Mouse (Mus musculus): ENCODE results near the gene Gm26657.

Gene Gm26657

DNA sequence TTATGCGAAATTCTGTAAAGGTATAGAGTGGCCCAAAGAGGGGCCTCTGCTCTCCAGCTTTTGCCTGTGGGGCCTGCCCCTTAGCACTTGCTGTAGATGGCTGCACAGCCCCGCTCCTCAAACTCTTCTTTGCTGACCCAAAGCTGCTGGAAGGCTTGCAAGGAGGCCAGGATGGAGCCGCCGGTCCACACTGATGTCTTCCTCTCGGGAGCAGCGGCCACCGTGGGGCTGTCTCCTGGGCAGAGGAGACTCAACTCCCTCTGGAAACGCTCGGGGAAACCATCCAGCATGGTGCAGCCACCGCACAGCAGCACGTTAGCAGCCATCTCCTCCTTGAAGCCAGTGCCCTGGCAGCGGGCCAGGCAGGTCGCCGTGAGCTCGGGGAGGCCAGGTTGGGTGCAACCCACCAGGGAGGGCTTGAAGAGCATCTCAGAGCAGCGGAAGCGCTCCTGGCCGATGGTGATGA, at the start of gene Gm26657:
Gene Gm26657, plus strand, starts transcription at position 51 of the 466 bp plus-strand sequence.
- DNase-seq (ENCODE audit: low read depth, low spot score), result no peak

DNA sequence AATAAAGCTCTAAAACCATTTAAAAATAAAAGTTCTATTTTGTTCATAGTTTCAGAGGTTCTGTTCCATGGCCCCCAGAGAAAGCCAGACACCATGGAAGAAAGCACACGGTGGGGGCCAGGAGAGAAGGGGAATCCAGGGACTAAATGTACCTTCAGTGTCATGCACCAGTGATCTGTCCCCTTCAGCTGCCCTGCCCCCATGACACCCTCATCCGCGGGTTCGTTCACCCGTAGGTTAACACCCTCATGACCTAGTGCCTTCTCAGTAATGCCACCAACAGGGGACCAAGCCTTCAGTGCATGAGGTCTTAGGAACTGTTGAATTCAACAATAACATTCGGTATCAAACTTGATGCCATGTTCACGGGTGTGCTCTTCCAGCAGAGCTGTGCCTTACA, 43.5 kb upstream of the Gm26657 start:
- no peak for DNase-seq (ENCODE audit: low read depth, low spot score)

DNA sequence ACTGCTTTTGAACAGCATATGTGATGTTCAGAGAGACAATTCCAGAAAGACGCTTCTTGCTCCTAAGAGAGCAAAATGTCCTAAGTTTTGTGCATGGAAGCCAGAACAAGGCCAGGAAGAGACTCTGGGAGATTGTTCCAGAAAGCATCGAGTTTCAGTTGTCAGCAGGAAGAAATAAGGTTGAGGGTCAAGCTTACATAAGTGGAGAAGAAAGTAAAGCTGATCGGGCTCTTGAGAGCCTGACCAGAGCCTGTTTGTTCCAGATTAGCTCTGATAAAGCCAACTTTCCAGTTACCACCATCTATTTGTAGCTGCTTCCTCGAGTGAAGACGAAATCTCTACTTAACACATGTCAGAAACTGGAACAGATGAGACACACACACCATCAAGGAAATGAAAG, 41.2 kb upstream of the Gm26657 start:
- DNase-seq (ENCODE audit: low read depth, low spot score), result no peak

DNA sequence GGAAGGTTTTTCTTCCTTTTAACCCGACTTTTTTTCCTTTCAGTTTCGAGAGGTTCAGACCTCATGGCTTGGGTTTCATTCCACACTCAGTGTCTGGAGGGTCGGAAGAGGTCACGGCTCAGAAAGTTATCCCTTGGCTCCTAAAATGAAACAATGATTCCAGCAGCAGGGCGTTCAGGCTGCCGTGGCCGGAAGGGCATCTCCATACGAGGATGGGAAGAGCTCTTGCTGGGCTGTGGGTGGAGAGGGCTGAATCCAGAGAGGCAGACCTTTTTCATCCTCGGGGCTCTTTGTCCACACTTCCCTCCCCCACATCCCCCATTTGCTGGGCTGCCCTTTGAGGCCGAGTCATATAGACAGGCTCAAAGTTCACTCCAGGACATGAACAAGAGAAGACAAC, 37.6 kb upstream of the Gm26657 start:
- DNase-seq (ENCODE audit: low read depth, low spot score), result peak; percentile 23

DNA sequence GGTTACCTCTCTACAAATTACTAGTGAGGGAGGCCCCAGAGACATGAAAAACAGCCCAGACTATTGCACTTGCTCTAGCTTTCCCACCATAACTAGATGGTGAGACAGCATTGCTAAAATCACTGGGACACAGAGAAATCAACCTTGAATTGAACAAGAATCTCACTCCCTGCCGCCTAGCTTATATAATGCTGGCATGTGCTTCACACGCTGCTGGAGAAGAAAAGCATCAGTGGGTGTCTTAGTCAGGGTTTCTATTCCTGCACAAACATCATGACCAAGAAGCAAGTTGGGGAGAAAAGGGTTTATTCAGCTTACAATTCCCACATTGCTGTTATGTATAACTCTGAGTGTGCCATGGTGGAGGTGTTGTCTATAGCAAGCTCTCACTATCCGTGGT, 26.7 kb upstream of the Gm26657 start:
- DNase-seq (ENCODE audit: low read depth, low spot score), result no peak

DNA sequence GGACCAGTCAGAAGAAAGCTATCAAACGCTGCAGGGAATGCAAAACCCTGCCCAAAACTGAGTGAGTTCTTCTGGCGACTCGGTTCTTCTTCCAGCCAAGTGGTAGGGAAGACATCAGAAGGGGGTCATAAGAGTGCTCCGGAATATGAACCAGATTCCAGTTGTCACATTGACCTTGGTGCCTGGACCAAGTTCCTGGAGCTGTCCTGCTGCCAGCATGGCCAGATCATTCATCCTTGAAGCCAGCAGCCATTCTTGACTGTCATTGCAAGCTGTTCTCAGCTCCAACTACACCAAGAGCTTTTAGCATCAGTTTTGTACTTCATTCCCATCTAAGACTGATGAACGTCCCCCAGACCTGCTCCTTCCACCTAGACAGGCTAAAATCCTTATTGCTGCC, 23.1 kb upstream of the Gm26657 start:
- DNase-seq (ENCODE audit: low read depth, low spot score), result no peak

DNA sequence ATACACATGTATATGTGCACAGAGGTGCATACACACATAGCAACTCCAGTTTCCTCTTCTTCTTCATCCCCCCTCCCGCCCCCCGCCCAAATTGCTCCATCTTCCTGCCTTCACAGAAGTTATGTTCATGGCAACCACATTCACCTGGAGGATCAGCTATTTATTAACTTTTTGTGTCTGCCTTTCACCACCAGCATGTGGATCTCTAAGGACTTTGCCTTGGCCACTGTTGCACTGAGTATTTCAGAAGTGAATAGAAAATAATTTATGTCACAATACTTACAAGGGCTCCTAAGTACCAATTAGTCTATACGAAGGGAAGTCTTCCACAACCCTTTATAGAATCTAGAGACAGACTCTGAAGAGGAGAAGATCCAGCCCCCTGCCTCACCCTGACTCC, 21.9 kb upstream of the Gm26657 start:
- DNase-seq (ENCODE audit: low read depth, low spot score), result no peak

DNA sequence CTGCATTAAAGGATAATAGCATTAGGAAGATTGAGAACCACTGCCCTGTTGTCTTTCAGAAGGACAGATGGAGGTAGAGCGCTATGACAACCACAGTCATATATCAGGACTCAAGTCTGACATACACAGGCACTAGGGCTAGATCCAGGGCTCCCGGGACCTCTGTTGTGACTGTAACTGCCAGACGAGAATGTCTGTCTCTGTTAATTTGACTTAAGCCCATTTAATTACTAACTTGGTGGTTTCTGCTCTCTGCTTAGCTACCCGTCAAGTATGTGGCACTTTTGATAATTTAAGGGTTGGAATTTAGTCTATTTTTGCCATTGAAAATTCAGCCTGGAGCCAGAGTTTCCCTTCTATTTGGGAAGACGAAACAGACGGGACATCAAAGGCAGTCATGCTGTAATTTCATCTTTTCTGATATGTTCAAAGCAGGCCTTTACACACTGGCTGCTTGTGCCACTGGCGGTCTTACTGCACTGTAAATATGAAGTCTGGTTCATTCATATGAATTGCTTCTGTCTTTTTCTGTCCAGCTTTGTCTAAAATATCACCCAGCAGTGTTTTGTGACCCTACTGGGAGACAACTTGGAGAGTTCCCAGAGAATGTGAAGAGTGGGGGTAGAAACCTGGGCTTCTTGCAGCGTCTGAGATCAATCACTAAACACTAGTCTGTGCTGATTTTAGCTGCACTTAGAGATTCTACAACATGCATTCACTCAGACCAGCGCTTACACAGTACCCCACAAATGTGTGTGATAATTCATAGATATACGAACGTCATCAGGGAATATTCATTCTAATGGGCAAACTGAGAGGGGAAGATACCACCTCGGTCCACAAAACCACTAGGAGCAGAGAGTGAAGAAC, 21.1 kb upstream of the Gm26657 start:
- DNase-seq (ENCODE audit: low read depth, low spot score), result no peak

DNA sequence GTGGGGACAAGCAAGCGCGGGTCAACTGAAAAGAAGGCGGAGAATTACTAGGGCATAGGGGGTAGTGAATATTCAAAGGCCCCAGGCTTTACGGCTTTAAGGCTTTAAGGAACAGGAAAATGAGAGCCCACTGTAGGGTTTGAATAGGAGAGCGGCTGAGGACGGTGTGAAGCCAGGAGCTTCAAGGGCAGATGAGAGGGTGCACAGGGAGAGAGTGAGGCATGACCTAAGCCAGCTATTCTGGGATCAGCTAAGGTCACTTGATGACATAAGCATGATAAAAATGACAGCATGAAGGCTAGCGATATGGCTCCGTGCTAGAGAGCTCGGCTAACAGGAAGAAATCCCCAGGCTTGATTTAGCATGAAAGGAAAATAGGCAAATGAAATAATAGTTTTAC, 20.4 kb upstream of the Gm26657 start:
- no peak for DNase-seq (ENCODE audit: low read depth, low spot score)

DNA sequence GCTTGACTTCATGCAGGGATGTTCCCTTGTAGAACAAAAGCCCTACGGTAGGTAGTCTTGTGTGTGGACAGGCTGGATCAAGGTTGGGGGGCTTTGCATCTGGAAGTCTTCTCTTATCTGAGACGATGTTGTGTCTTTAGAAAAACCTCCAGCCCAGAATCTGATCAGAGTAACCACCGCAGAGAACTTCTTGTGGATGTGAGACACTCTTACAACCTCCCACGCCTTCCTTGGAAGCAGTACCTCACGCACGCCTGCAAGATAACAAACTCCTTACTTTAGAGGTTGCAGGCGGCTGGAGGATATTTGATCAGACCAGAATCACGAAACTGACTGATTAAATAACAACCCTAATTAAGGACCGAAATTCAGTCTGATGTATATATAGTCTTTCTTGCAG, 19.5 kb upstream of the Gm26657 start:
- DNase-seq (ENCODE audit: low read depth, low spot score), result no peak

DNA sequence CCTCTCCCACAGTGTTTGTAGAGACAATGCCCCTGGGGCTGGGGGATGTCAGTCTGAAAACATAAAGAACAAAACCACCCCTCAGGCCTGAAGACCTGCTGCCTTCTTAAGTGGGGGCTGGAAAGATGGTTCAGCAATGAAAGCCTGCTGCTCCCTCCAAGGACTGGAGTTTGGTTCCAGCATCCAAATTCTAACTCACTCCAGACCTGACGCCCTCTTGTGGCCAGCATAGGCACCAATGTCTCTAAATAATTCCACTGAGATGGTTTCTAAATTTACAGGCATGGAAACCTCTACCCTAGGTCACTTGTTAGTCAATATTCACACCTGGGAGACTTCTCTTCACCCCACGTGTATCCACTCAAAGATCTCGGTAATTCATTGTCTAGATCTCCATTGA, 18.4 kb upstream of the Gm26657 start:
- peak; percentile 56 for DNase-seq (ENCODE audit: low read depth, low spot score)

DNA sequence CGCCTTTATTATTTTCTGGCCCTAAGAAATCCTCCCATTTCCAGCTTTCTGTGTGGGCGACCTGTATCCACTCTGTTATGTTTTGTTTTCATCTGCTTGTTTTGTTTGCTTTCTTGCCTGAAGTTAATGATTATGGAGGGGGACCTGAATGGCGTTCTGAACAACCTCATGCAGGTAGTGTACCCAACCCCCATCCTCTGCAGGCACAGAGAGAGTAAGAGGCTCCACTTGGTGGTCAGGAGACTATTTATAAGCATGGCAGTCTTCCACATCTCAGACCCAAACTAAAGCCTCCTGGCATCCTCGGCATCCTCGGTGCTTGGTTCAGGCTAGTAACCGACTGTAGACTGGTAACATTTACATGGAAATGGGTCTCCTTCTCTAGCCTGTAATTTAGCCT, 17.5 kb upstream of the Gm26657 start:
- no peak for DNase-seq (ENCODE audit: low read depth, low spot score)

DNA sequence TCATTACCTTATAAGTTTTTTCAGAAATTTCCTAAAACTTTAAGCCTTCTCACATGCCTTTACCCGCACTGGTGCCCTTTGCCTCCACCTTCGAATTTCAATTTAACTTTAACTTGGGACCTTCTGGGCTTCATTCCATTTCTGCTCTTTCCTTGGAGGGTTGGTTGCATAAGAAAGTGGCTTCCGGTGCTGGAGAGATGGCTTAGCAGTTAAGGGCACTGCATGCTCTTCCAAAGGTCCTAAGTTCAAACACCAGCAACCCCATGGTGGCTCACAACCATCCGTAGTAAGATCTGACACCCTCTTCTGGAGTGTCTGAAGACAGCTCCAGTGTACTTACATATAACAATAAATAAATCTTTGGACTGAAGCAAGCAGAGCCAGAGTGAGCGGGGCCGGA, 16.6 kb upstream of the Gm26657 start:
- DNase-seq (ENCODE audit: low read depth, low spot score), result no peak

DNA sequence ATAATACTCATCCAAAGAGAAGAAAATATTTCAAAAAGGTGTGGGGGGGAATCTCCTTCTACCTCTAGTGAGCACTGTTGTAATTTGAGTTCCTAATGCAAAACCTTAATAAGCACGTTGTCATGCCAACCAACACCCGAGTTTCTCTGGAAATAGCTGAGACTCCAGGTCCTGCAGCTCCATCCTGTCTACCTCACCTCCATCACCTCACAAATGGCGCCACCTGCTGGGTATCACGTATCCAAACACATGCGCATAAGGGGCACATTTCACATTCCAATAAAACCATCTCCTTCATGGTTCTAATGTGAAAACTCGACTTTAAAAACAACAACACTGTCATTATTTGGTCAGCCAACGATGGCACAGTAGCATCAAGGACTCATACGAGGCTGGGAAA, 14.0 kb upstream of the Gm26657 start:
- DNase-seq (ENCODE audit: low read depth, low spot score), result peak; percentile 70

DNA sequence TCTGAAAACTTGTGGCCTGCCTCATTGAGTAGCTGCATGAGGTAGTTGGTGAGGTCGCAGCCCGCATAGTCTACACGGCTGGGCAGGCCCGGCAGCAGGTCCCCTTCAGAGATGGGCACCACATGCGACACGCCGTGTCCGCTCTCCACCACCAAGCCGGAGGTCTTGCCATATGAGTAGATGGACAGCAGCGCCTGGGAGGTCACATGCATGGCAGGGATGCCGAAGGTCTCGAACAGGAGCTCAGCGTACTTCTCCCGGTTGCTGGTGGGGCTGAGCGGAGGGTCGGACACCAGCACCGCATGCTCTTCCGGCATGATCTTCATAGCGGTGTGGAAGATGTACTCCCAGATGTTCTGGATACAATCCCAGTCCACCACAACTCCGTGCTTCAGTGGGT, 741 bp downstream of the Gm26657 start:
- no peak for DNase-seq (ENCODE audit: low read depth, low spot score)

DNA sequence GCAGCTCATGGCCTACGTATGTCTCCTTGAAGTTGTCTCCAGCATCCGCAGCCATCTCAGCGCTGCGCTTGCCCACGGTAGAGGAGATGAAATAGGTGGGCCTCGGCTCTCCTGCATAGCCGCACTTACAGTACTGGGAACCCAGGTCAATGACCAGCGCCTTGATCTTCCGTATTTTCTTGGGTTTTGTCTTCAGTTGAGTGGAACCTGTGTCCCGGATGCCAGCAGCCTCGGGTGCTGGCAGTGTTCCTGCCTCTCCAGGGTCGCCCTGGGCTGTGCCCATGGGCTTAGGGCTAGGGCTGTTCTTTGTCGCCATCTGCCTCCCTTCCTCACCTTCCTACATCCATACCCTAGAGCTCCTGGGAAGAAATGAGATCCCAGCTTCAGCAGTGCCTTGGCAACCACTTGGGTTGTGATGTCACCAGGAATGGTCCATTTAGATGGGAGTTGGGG, 1.2 kb downstream of the Gm26657 start, which contains the start of gene Actl7b:
Gene Actl7b, minus strand, starts transcription at position 403 of the 453 bp plus-strand sequence.
- no peak for DNase-seq (ENCODE audit: low read depth, low spot score)

DNA sequence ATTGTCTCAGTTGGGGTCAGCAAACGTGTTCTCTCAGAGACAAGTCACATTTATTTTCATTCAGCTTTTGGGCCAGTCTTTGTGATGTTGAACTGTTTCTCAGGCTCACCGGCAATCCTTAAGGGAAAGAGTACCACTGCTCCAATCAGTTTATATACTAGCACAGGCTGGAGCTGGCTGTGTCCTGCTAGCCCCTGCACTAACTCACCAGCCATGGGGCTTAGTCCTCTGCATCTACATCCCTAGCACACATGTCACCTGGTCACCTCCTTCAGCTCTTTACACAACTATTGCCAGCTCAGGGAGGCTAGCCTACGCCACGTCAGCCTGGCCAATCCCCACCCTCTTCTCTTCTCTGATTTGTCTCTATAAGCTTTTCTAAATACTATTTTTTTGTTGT, 2.8 kb downstream of the Gm26657 start:
- DNase-seq (ENCODE audit: low read depth, low spot score), result no peak

DNA sequence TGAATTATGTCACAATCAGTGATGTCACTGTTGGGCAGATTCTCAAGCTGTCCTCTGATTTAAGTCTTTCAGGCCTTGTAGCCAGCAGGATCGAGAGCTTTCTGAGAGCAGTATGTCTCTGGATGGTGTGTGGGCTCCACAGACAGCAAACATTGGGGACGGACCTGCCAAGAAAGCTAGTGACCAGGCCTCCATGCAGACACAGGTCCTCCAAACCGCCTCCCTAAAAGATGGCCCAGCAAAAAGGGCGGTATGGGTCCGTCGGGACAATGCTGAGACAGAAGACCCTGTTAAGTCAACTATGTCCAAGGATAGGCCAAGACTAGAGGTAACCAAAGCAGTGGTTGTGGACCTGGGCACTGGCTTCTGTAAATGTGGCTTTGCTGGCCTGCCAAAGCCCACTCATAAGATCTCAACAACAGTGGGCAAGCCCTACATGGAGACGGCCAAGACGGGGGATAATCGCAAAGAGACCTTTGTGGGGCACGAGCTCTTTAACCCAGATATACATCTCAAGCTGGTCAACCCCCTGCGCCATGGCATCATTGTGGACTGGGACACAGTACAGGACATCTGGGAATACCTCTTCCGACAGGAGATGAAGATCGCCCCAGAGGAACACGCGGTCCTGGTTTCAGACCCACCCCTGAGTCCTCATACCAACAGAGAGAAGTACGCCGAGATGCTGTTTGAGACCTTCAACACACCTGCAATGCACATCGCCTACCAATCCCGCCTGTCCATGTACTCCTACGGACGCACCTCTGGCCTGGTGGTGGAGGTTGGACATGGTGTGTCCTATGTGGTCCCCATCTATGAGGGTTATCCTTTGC, 3.7 kb downstream of the Gm26657 start, which contains the start of gene Actl7a:
Gene Actl7a, plus strand, starts transcription at position 51 of the 833 bp plus-strand sequence.
- DNase-seq (ENCODE audit: low read depth, low spot score), result no peak

DNA sequence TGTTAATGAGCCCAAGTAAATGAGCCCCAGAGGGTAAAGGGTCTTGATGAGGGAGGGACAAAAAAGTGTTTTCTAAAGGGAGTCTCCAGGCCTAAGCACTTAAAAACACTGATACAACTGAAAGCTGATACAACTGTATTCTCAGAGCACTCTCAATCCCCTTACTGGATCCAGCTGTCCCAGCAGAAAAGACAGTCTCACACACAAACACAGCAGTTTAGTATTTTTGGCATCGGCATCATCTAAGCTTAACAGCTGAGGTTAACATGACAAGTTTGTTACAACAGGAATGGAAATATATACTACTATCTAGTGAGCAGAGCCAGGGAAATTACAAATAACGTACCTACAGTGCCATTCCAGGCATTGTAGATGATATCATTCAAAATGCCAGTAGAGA, 6.5 kb downstream of the Gm26657 start:
- no peak for DNase-seq (ENCODE audit: low read depth, low spot score)

DNA sequence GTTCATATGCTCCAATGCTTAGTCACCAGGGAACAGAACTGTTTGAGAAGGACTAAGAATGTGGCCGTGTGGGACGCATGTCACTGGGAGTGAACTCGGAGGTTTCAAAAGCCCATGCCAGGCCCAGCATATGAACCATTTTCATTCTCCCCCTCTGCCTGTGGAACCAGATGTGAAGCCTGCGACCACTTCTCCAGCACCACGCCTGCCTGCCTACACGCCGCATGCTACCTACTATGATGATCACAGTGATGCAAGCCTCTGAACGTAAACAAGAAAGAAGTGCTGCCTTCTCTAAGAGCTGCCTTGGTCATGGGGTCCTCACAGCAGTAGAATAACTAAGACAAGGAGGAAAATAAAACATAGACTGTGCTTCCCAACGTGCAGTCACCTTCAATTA, 7.6 kb downstream of the Gm26657 start:
- no peak for DNase-seq (ENCODE audit: low read depth, low spot score)

DNA sequence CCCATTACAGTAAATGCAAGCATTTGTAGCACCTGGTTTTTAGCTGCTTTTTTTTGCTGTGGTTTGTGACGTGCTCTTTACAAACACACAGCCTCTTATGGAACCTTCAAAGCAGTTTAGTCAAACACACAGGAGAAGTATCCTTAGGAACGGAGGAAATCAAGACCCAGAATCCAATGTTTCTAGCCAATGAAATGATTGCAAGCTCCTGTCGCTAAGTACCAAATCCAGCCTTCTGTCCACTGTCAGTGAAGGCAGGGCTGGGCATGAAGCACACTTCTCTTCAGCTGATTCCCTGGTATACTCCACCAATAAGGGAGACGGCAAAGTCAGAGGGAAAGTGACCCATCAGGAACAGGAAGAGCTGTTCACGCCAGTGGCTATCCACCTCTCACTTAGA, 16.2 kb downstream of the Gm26657 start:
- no peak for DNase-seq (ENCODE audit: low read depth, low spot score)

DNA sequence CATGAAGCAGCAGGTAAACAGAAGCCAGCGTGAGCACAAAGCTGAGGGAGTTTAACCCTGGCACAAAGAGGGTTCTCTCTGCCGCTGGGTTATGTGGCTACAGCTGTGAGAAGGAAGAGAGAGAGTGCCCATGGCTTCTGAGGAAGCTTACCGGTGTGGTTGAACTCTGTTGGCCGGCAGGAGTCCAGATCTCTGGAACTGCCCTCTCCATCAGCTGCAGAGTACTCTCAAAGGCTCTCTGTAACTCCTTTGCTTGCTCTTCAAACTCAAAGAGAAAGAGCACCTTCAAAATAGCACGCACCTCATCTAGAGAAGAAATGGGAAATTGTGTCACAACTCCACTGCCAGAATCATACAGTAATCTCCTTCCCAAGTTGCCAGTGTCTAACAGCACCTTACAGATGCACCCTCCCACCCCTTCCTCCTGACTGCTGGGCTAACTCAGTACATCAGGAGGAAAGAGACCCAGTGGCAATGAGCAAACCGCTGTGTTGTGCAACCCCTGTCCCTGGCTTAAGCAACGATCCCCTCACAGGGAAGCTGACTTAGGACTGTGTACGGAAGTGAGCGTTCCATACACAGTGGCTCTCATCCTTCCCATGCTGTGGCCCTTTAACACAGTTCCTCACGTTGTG, 17.2 kb downstream of the Gm26657 start:
- DNase-seq (ENCODE audit: low read depth, low spot score), result no peak
